Mouse (Mus musculus) liver, adult 2 months (tissue): ENCODE results near the gene Rcor1.

Experiments
- CTCF ChIP-seq: fragments of 200-500 bp; IDR thresholded peaks from 2 replicates; pipeline ENCODE4 v1.5.1; 2011; ENCODE audit warnings: low read depth, low read length, control low read depth
- POLR2A ChIP-seq: fragments of 200-500 bp; IDR thresholded peaks from 2 replicates; pipeline ENCODE4 v1.6.1; 2011; ENCODE audit warnings: low read length, control low read depth; ENCODE audit not compliant: insufficient read depth; ENCODE audit errors: extremely low read depth

GRCm38 (mm10) chr12:111008500-111009490 lies 30.4 kb upstream of the Rcor1 start:
- TF ChIP-seq CTCF (no peak), POLR2A (no peak)
